Mouse (Mus musculus): ENCODE results near the gene Slc25a10. TPM values are rescaled to one million over a fixed set of nuclear protein-coding genes. Genes with fewer than 3 reads are reported as not detected.

The Slc25a10 gene
- polyA plus RNA-seq, 1 experiment from 2014 or later: 69.4 TPM

DNA sequence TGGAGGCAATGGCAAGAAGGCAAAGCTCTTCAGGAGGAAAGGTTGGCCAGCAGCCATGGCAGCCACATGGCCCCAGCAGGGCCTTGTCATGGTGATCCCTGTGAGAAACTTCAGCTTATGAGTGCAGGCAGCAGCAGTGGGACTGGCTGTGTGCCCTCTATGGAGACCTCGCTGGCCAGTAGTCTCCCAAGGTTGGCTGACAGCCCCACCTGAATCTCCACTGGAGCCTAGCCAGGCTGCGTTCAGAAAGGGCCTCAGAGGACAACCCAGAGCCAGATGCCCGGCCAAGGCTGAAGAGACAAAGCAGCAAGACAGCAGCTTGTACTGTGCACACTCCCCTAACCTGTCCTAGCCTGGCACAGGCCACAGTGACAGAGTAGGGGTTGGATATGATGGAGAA, 46.8 kb downstream of the Slc25a10 start:
- Histone ChIP-seq H3K4me3 (0 out of 2 replicates have a peak overlapping the region, but pooled peaks have one; percentile 6), H3K27me3 (replicated peaks; ENCODE audit: low read depth, poor library complexity, severe bottlenecking) (peaks cover 15% of the 10 kb centered on the region), H3K4me1 (peaks cover 28% of the 10 kb centered on the region), H3K27ac (replicated peaks) (peak overlapping the region; percentile 85), H3K36me3 (replicated peaks) (peaks cover 23% of the 10 kb centered on the region), H3K9me3 (no peaks in the 10 kb centered on the region)
- 80% methylated on average over 3 of the region's 3 CpGs for WGBS
- no peak for DNase-seq (ENCODE audit: low spot score)

GRCm38 (mm10) chr11:120538955-120539284, 47.3 kb downstream of the Slc25a10 start:
- DNase-seq (ENCODE audit: low spot score): no peak
- Histone ChIP-seq H3K4me3 (peak overlapping the region; percentile 40), H3K36me3 (replicated peaks) (peaks cover 27% of the 10 kb centered on the region), H3K4me1 (peaks cover 28% of the 10 kb centered on the region), H3K27ac (replicated peaks) (peak overlapping the region; percentile 85), H3K9me3 (no peaks in the 10 kb centered on the region), H3K27me3 (replicated peaks; ENCODE audit: low read depth, poor library complexity, severe bottlenecking) (peaks cover 11% of the 10 kb centered on the region)
- WGBS: 56% methylated on average over 8 of the region's 8 CpGs

DNA sequence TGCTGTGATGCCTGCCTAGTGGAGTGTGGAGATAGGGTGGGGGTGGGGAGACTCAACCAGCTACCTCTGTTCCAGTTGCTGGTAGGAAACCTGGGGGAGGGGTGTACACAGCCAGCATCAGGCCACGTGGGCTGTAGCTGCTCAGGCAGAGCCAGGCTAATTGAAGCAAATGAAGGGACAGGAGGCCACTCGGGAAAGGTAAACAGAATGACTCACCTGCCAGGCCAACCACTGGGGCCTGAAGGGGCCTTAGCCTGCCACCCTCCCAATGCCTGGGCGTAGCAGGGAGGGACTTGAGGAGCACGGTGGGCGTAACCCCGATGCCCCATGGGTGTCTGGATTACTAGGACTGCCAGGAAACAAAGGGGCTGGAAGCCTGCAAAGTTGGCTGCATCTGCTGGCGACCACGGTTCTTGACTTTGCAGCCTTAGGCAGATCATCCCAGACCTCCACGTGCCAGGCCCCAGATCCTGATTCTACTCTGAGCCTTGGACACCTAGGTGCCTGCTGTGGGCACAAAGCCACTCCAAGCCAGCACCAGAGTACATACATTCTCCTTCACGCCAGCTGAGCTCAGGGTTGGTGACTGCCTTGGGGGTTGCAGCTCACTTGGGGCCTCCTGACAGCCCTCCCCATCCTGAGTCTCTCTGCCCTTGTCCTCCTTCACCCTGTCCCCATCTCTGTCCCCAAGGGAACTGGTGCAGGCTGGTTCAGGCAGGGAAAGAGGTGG, 47.8 kb downstream of the Slc25a10 start:
- peaks cover 28% of the 10 kb centered on the region for H3K4me1 ChIP-seq
- no peaks in the 10 kb centered on the region for H3K9me3 ChIP-seq
- peak overlapping the region; percentile 40 for H3K4me3 ChIP-seq
- H3K27ac ChIP-seq (replicated peaks): peak overlapping the region; percentile 85
- H3K27me3 ChIP-seq (replicated peaks; ENCODE audit: low read depth, poor library complexity, severe bottlenecking): peaks cover 6% of the 10 kb centered on the region
- 25% methylated on average over 10 of the region's 10 CpGs for WGBS
- peak; percentile 65 for DNase-seq (ENCODE audit: low spot score)
- peaks cover 32% of the 10 kb centered on the region for H3K36me3 ChIP-seq (replicated peaks)

DNA sequence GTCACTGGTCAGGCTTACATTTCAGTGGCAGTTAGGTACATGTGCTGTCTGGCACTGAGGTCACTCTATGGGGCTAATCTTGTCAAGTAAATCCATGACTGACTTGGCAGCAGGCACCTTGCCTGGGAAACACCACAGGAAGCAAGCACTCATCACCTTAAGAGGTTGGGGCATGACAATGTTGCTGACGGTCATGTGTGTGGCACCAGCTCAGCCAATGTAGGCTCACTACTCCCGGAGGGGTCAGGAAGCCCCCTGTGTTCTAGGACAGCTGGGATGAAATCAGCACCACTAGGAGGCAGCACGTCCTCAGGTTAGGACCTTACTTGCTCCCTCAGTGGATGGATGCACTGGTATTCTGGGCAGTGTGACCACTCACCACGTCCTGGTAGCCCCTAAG, 50.3 kb downstream of the Slc25a10 start:
- H3K4me3 ChIP-seq: no peak overlapping the region
- H3K36me3 ChIP-seq (replicated peaks): peaks cover 55% of the 10 kb centered on the region
- no peak overlapping the region for H3K27ac ChIP-seq (replicated peaks)
- H3K4me1 ChIP-seq: peaks cover 28% of the 10 kb centered on the region
- WGBS: 43% methylated on average over 4 of the region's 4 CpGs
- peak; percentile 34 for DNase-seq (ENCODE audit: low spot score)
- no peaks in the 10 kb centered on the region for H3K9me3 ChIP-seq
- H3K27me3 ChIP-seq (replicated peaks; ENCODE audit: low read depth, poor library complexity, severe bottlenecking): no peaks in the 10 kb centered on the region

- DNase-seq (ENCODE audit: low spot score): no peak
- WGBS: 88% methylated on average over 6 of the region's 6 CpGs
- no peak overlapping the region for H3K27ac ChIP-seq (replicated peaks)
- H3K36me3 ChIP-seq (replicated peaks): peaks cover 57% of the 10 kb centered on the region
- no peaks in the 10 kb centered on the region for H3K27me3 ChIP-seq (replicated peaks; ENCODE audit: low read depth, poor library complexity, severe bottlenecking)
- no peaks in the 10 kb centered on the region for H3K9me3 ChIP-seq
- no peak overlapping the region for H3K4me3 ChIP-seq
- peaks cover 30% of the 10 kb centered on the region for H3K4me1 ChIP-seq
Measured at GRCm38 (mm10) chr11:120542376-120542775, 50.7 kb downstream of the Slc25a10 start.

GRCm38 (mm10) chr11:120545964-120546363, 54.3 kb downstream of the Slc25a10 start:
- H3K27me3 ChIP-seq (replicated peaks; ENCODE audit: low read depth, poor library complexity, severe bottlenecking): no peaks in the 10 kb centered on the region
- H3K4me1 ChIP-seq: peaks cover 34% of the 10 kb centered on the region
- H3K4me3 ChIP-seq: no peak overlapping the region
- H3K27ac ChIP-seq (replicated peaks): no peak overlapping the region
- H3K36me3 ChIP-seq (replicated peaks): peaks cover 61% of the 10 kb centered on the region
- no peaks in the 10 kb centered on the region for H3K9me3 ChIP-seq
- DNase-seq (ENCODE audit: low spot score): no peak
- 95% methylated on average over 3 of the region's 3 CpGs for WGBS

- H3K27me3 ChIP-seq (replicated peaks; ENCODE audit: low read depth, poor library complexity, severe bottlenecking): no peaks in the 10 kb centered on the region
- no peak for DNase-seq (ENCODE audit: low spot score)
- 72% methylated on average over 2 of the region's 2 CpGs for WGBS
- peaks cover 35% of the 10 kb centered on the region for H3K4me1 ChIP-seq
- H3K9me3 ChIP-seq: no peaks in the 10 kb centered on the region
- H3K36me3 ChIP-seq (replicated peaks): peaks cover 49% of the 10 kb centered on the region
- H3K4me3 ChIP-seq: no peak overlapping the region
- H3K27ac ChIP-seq (replicated peaks): no peak overlapping the region
Measured at GRCm38 (mm10) chr11:120547469-120547868, 55.8 kb downstream of the Slc25a10 start.

- no peaks in the 10 kb centered on the region for H3K27me3 ChIP-seq (replicated peaks; ENCODE audit: low read depth, poor library complexity, severe bottlenecking)
- H3K9me3 ChIP-seq: no peaks in the 10 kb centered on the region
- no peak overlapping the region for H3K27ac ChIP-seq (replicated peaks)
- WGBS: 88% methylated on average over 3 of the region's 3 CpGs
- peaks cover 35% of the 10 kb centered on the region for H3K4me1 ChIP-seq
- H3K36me3 ChIP-seq (replicated peaks): peaks cover 41% of the 10 kb centered on the region
- peak overlapping the region; percentile 78 for H3K4me3 ChIP-seq
- no peak for DNase-seq (ENCODE audit: low spot score)
Measured at GRCm38 (mm10) chr11:120548214-120548613, 56.6 kb downstream of the Slc25a10 start.

- WGBS: 37% methylated on average over 7 of the region's 7 CpGs
- H3K27ac ChIP-seq (replicated peaks): peak overlapping the region; percentile 92
- no peaks in the 10 kb centered on the region for H3K9me3 ChIP-seq
- no peak for DNase-seq (ENCODE audit: low spot score)
- H3K4me1 ChIP-seq: peaks cover 35% of the 10 kb centered on the region
- peak overlapping the region; percentile 78 for H3K4me3 ChIP-seq
- H3K27me3 ChIP-seq (replicated peaks; ENCODE audit: low read depth, poor library complexity, severe bottlenecking): no peaks in the 10 kb centered on the region
- H3K36me3 ChIP-seq (replicated peaks): peaks cover 36% of the 10 kb centered on the region
Measured at GRCm38 (mm10) chr11:120548786-120549167, 57.1 kb downstream of the Slc25a10 start.

Other genes with a start within 250 kb of the Slc25a10 start
- 3,067 and 3,150 TPM in 2 replicates for gene Actg1, start 143.3 kb upstream of the Slc25a10 start, polyA plus RNA-seq (2016; fragmentation: Nextera tagmentation; extraction: Ambion mirVana)
- gene Fscn2, start 130.3 kb upstream of the Slc25a10 start, polyA plus RNA-seq (2016; fragmentation: Nextera tagmentation; extraction: Ambion mirVana): 0.10 and 0.19 TPM in 2 replicates
- 38.3 and 39.0 TPM in 2 replicates for gene Faap100, start 113.1 kb upstream of the Slc25a10 start, polyA plus RNA-seq (2016; fragmentation: Nextera tagmentation; extraction: Ambion mirVana)
- gene Nploc4, start 54.1 kb upstream of the Slc25a10 start, polyA plus RNA-seq (2016; fragmentation: Nextera tagmentation; extraction: Ambion mirVana): 45.3 and 51.9 TPM in 2 replicates
- 0.69 and 1.5 TPM in 2 replicates for gene Tspan10, start 49.2 kb upstream of the Slc25a10 start, polyA plus RNA-seq (2016; fragmentation: Nextera tagmentation; extraction: Ambion mirVana)
- gene Pde6g, start 38.3 kb upstream of the Slc25a10 start, polyA plus RNA-seq (2016; fragmentation: Nextera tagmentation; extraction: Ambion mirVana): 0.44 and 0.67 TPM in 2 replicates
- 8.5 and 12.8 TPM in 2 replicates for gene Oxld1, start 33.8 kb upstream of the Slc25a10 start, polyA plus RNA-seq (2016; fragmentation: Nextera tagmentation; extraction: Ambion mirVana)
- gene Ccdc137, start 33.7 kb upstream of the Slc25a10 start, polyA plus RNA-seq (2016; fragmentation: Nextera tagmentation; extraction: Ambion mirVana): 49.6 and 50.7 TPM in 2 replicates
- 55.9 and 66.9 TPM in 2 replicates for gene Arl16, start 24.2 kb upstream of the Slc25a10 start, polyA plus RNA-seq (2016; fragmentation: Nextera tagmentation; extraction: Ambion mirVana)
- gene Mrpl12, start 7.2 kb upstream of the Slc25a10 start, polyA plus RNA-seq (2016; fragmentation: Nextera tagmentation; extraction: Ambion mirVana): 206 and 216 TPM in 2 replicates
- 0.33 and 0.62 TPM in 2 replicates for gene Gcgr, start 38.9 kb downstream of the Slc25a10 start, polyA plus RNA-seq (2016; fragmentation: Nextera tagmentation; extraction: Ambion mirVana)
- 201 and 221 TPM in 2 replicates for gene Mcrip1, start 57.9 kb downstream of the Slc25a10 start, polyA plus RNA-seq (2016; fragmentation: Nextera tagmentation; extraction: Ambion mirVana)
- not detected in 2 replicates for gene Ppp1r27, start 59.3 kb downstream of the Slc25a10 start, polyA plus RNA-seq (2016; fragmentation: Nextera tagmentation; extraction: Ambion mirVana)
- gene P4hb, start 81.4 kb downstream of the Slc25a10 start, polyA plus RNA-seq (2016; fragmentation: Nextera tagmentation; extraction: Ambion mirVana): 556 and 565 TPM in 2 replicates
- 735 and 777 TPM in 2 replicates for gene Arhgdia, start 89.8 kb downstream of the Slc25a10 start, polyA plus RNA-seq (2016; fragmentation: Nextera tagmentation; extraction: Ambion mirVana)
- 620 and 640 TPM in 2 replicates for gene Alyref, start 106.5 kb downstream of the Slc25a10 start, polyA plus RNA-seq (2016; fragmentation: Nextera tagmentation; extraction: Ambion mirVana)
- gene Anapc11, start 106.6 kb downstream of the Slc25a10 start, polyA plus RNA-seq (2016; fragmentation: Nextera tagmentation; extraction: Ambion mirVana): 192 and 198 TPM in 2 replicates
- gene Npb, start 116.6 kb downstream of the Slc25a10 start, polyA plus RNA-seq (2016; fragmentation: Nextera tagmentation; extraction: Ambion mirVana): not detected in 2 replicates
- 142 and 145 TPM in 2 replicates for gene Pcyt2, start 126.1 kb downstream of the Slc25a10 start, polyA plus RNA-seq (2016; fragmentation: Nextera tagmentation; extraction: Ambion mirVana)
- gene Sirt7, start 133.4 kb downstream of the Slc25a10 start, polyA plus RNA-seq (2016; fragmentation: Nextera tagmentation; extraction: Ambion mirVana): 27.7 and 29.5 TPM in 2 replicates
- gene Mafg, start 141.8 kb downstream of the Slc25a10 start, polyA plus RNA-seq (2016; fragmentation: Nextera tagmentation; extraction: Ambion mirVana): 24.2 and 25.1 TPM in 2 replicates
- 32.7 and 33.7 TPM in 2 replicates for gene Pycr1, start 151.9 kb downstream of the Slc25a10 start, polyA plus RNA-seq (2016; fragmentation: Nextera tagmentation; extraction: Ambion mirVana)
- not detected in 2 replicates for gene Myadml2, start 156.3 kb downstream of the Slc25a10 start, polyA plus RNA-seq (2016; fragmentation: Nextera tagmentation; extraction: Ambion mirVana)
- gene Notum, start 169.3 kb downstream of the Slc25a10 start, polyA plus RNA-seq (2016; fragmentation: Nextera tagmentation; extraction: Ambion mirVana): 4.4 and 4.8 TPM in 2 replicates
- 151 and 155 TPM in 2 replicates for gene Aspscr1, start 181.1 kb downstream of the Slc25a10 start, polyA plus RNA-seq (2016; fragmentation: Nextera tagmentation; extraction: Ambion mirVana)
- gene Cenpx, start 221.9 kb downstream of the Slc25a10 start, polyA plus RNA-seq (2016; fragmentation: Nextera tagmentation; extraction: Ambion mirVana): 119 and 124 TPM in 2 replicates
- 56.8 and 58.9 TPM in 2 replicates for gene Lrrc45, start 222.1 kb downstream of the Slc25a10 start, polyA plus RNA-seq (2016; fragmentation: Nextera tagmentation; extraction: Ambion mirVana)
- 27.2 and 31.2 TPM in 2 replicates for gene Rac3, start 229.6 kb downstream of the Slc25a10 start, polyA plus RNA-seq (2016; fragmentation: Nextera tagmentation; extraction: Ambion mirVana)
- gene Dcxr, start 235.4 kb downstream of the Slc25a10 start, polyA plus RNA-seq (2016; fragmentation: Nextera tagmentation; extraction: Ambion mirVana): 12.8 and 16.0 TPM in 2 replicates
- 2.6 and 2.9 TPM in 2 replicates for gene Cbr2, start 240.3 kb downstream of the Slc25a10 start, polyA plus RNA-seq (2016; fragmentation: Nextera tagmentation; extraction: Ambion mirVana)

Measured in embryonic facial prominence, embryonic 10.5 days (tissue).